Mouse (Mus musculus): ENCODE results near the gene Rab4a. TPM values are rescaled to one million over a fixed set of nuclear protein-coding genes. Genes with fewer than 3 reads are reported as not detected.

Gene Rab4a
- polyA plus RNA-seq (2017; shearing (Covaris generic)): 52.0 TPM

GRCm38 (mm10) chr8:123805718-123806373 lies at the start of gene Rab4a:
Gene Rab4a (plus strand): TSS chr8:123805985.

GRCm38 (mm10) chr8:123859648-123860259 lies 54.0 kb downstream of the Rab4a start, which contains the start of gene Ccsap:
Gene Ccsap (minus strand): TSS chr8:123860209.

Other genes starting within 250 kb of the Rab4a start
- 0.84 TPM for gene Rhou, start 152.1 kb upstream of the Rab4a start, polyA plus RNA-seq (2017; shearing (Covaris generic))
- 23.3 TPM for gene Ccsap, start 54.2 kb downstream of the Rab4a start, polyA plus RNA-seq (2017; shearing (Covaris generic))
- 0.45 TPM for gene Acta1, start 88.8 kb downstream of the Rab4a start, polyA plus RNA-seq (2017; shearing (Covaris generic))
- 15.7 TPM for gene Nup133, start 143.3 kb downstream of the Rab4a start, polyA plus RNA-seq (2017; shearing (Covaris generic))
- 0.99 TPM for gene Abcb10, start 177.1 kb downstream of the Rab4a start, polyA plus RNA-seq (2017; shearing (Covaris generic))
- gene Taf5l, start 215.4 kb downstream of the Rab4a start, polyA plus RNA-seq (2017; shearing (Covaris generic)): 116 TPM
- 11.0 TPM for gene Urb2, start 215.5 kb downstream of the Rab4a start, polyA plus RNA-seq (2017; shearing (Covaris generic))